Mouse (Mus musculus) hindbrain, embryonic 10.5 days (tissue): ENCODE results near the gene Edar. TPM values are rescaled to one million over a fixed set of nuclear protein-coding genes. Genes with fewer than 3 reads are reported as not detected.

ENCODE experiments used
- DNase-seq: peaks from one replicate; pipeline ENCODE4 v3.0.0-alpha.2; 2017; ENCODE audit warnings: low spot score
- H3K27ac ChIP-seq: fragments of 300-500 bp; sonication (generic); 2 replicates; pipeline ENCODE4 v1.5.1; 2016; ENCODE audit warnings: mild to moderate bottlenecking, moderate library complexity
- H3K27me3 ChIP-seq: fragments of 300-500 bp; sonication (generic); 2 replicates; pipeline ENCODE4 v1.6.1; 2016; ENCODE audit warnings: mild to moderate bottlenecking; ENCODE audit not compliant: poor library complexity, insufficient read depth, severe bottlenecking
- H3K36me3 ChIP-seq: fragments of 300-500 bp; sonication (generic); 2 replicates; pipeline ENCODE4 v1.6.1; 2016; ENCODE audit warnings: mild to moderate bottlenecking, moderate library complexity
- H3K4me1 ChIP-seq: fragments of 300-500 bp; sonication (generic); replicated peaks from 2 replicates; pipeline ENCODE4 v1.6.1; 2016; ENCODE audit warnings: mild to moderate bottlenecking
- H3K4me3 ChIP-seq: fragments of 300-500 bp; sonication (generic); 2 replicates; pipeline ENCODE4 v1.5.1; 2016; ENCODE audit warnings: mild to moderate bottlenecking, moderate library complexity
- H3K9me3 ChIP-seq: fragments of 300-500 bp; sonication (generic); 2 replicates; pipeline ENCODE4 v1.6.1; 2016; ENCODE audit warnings: mild to moderate bottlenecking, moderate library complexity
- WGBS: fragments of 180-500 bp; shearing (Covaris S2); methylation state at CpG from one replicate; pipeline ENCODE4 v1.1.7; 2016; 5-methylcytosine and 5-hydroxymethylcytosine counted together
- polyA plus RNA-seq: library from polyadenylated mRNA; unstranded; fragments of >200 nt; fragmentation: Nextera tagmentation; extraction: Ambion mirVana; gene quantifications from 2 replicates; pipeline ENCODE4 v1.2.1, GENCODE M21; 2016

Gene Edar
- polyA plus RNA-seq, 1 experiment from 2014 or later = 0.08 TPM

DNA sequence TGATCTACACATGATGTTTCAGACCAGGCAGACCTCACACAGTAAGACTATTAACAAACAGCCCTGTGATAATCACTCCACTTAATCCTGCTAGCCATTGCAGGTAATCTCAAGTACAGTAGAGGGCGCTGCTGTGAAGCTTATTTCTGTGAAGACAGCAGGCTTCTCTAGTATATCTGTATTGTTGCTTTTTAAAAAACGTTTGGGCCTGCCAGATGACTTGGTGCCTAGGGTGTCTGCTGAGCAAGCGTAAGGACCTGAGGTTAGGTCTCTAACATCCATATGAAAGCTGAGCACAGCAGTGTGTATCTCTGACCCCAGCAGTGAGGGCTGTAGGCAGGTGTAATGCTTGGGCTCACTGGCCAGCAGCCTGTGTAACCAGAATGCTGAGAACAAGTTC lies 115.6 kb downstream of the Edar start:
- Histone ChIP-seq H3K9me3 (no peaks in the 10 kb centered on the region), H3K27me3 (no peaks in the 10 kb centered on the region), H3K36me3 (no peaks in the 10 kb centered on the region), H3K27ac (no peak overlapping the region), H3K4me3 (no peak overlapping the region), H3K4me1 (no peaks in the 10 kb centered on the region)
- WGBS = 27% methylated on average over 3 of the region's 3 CpGs
- DNase-seq = peak; percentile 44

DNA sequence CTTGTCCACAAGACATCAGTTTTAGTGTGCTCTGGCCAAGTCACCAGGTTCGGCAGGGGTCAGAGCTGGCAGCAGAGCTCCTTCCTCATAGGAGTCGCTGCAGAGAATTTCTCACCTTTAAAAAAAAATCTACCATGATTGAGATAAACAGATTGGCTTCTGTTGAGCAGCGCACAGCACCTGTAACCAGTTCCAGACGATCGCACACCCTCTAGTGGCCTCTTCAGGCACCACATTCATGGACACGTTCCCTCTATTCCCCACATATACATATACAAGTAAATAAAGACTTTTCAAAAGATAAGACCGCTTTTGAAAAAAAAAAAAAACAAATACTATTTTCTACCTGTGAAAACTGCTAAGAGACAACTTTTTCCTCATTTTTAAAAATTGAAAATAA lies 116.4 kb downstream of the Edar start:
- Histone ChIP-seq H3K4me3 (no peak overlapping the region), H3K4me1 (no peaks in the 10 kb centered on the region), H3K36me3 (no peaks in the 10 kb centered on the region), H3K27me3 (no peaks in the 10 kb centered on the region), H3K9me3 (no peaks in the 10 kb centered on the region), H3K27ac (no peak overlapping the region)
- WGBS = 30% methylated on average over 7 of the region's 7 CpGs
- peak; percentile 48 for DNase-seq

DNA sequence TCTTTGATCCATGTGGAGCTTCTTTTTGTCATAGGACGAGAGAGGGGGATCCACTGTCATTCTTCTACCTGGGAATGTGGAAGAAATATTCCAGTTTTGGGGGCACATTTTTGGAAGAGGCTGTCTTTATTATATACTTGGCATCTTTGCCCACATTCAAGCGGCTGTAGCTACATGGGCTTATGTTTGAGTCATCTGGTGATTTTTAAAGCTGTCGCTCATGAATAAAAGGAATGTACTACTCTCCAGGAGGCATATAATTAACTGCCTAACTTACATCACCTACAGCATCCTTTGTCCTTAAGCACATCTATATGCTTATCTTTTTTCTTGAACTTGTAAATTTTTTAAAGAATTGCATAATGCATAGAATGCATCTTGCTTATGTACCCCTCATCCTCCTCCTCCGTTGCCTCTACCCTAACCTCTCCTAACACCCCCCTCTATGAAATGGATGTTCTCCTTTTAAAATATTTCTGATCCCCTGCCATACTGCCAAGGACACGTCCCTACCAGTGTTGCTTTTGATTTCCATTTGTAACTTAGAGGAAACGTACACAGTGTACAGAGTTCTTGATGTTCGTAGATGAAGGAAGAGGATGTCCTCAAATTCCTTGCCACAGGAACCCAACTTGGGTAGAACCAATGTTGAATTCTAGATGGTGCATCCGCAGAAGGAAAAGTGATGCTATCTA lies 120.6 kb downstream of the Edar start:
- no peak overlapping the region for H3K4me3 ChIP-seq
- no peaks in the 10 kb centered on the region for H3K4me1 ChIP-seq
- no peak overlapping the region for H3K27ac ChIP-seq
- no peaks in the 10 kb centered on the region for H3K27me3 ChIP-seq
- 89% methylated on average over 8 of the region's 8 CpGs for WGBS
- H3K36me3 ChIP-seq = no peaks in the 10 kb centered on the region
- no peak for DNase-seq
- no peaks in the 10 kb centered on the region for H3K9me3 ChIP-seq

Other genes starting within 250 kb of the Edar start
- 17.7 and 27.6 TPM in 2 replicates for gene Ranbp2, start 228.7 kb downstream of the Edar start, polyA plus RNA-seq
- gene Ccdc138, start 177.7 kb downstream of the Edar start, polyA plus RNA-seq = 12.6 and 14.4 TPM in 2 replicates
- not detected in 2 replicates for gene Gm17542, start 42.6 kb upstream of the Edar start, polyA plus RNA-seq
- gene Sh3rf3, start 137.7 kb upstream of the Edar start, polyA plus RNA-seq = 0.75 and 1.1 TPM in 2 replicates